Mouse (Mus musculus) myocyte (in vitro differentiated cells): Measurements from ENCODE around the gene Peak1.

Experiments
- CEBPB ChIP-seq: IDR thresholded peaks from 2 replicates; pipeline ENCODE4 v1.6.1; 2011; ENCODE audit warnings: mild to moderate bottlenecking, moderate library complexity; ENCODE audit not compliant: poor library complexity, insufficient read depth, severe bottlenecking
- E2F4 ChIP-seq: IDR thresholded peaks from one replicate; pipeline ENCODE4 v1.6.1; 2011; ENCODE audit warnings: mild to moderate bottlenecking, control low read depth, moderate library complexity; ENCODE audit not compliant: insufficient read depth
- MAX ChIP-seq: IDR thresholded peaks from one replicate; pipeline ENCODE4 v1.6.1; 2011; ENCODE audit warnings: low read depth, mild to moderate bottlenecking, control low read depth
- MYOD1 ChIP-seq, 3 experiments: IDR thresholded peaks; one replicate each; pipeline ENCODE4 v1.6.1; 2011; ENCODE audit warnings: control low read depth in 2 of 3, low read depth in 2 of 3, mild to moderate bottlenecking in 2 of 3, moderate library complexity in 1 of 3; ENCODE audit not compliant: insufficient read length in 2 of 3, control insufficient read depth in 1 of 3
- MYOG ChIP-seq, 3 experiments: IDR thresholded peaks; one replicate each; pipeline ENCODE4 v1.6.1; 2011; ENCODE audit warnings: control low read depth in 2 of 3, low read depth in 2 of 3, mild to moderate bottlenecking in 2 of 3; ENCODE audit not compliant: insufficient read length in 2 of 3, control insufficient read depth in 1 of 3, insufficient read depth in 1 of 3
- POLR2A ChIP-seq: IDR thresholded peaks from one replicate; pipeline ENCODE4 v1.6.1; 2011; ENCODE audit warnings: low read depth, mild to moderate bottlenecking, control low read depth, moderate library complexity; ENCODE audit not compliant: insufficient read length
- POLR2AphosphoS2 ChIP-seq: IDR thresholded peaks from one replicate; pipeline ENCODE4 v1.6.1; 2011; ENCODE audit warnings: low read depth, control low read depth; ENCODE audit not compliant: insufficient read length
- REST ChIP-seq: IDR thresholded peaks from one replicate; pipeline ENCODE4 v1.6.1; 2011; ENCODE audit warnings: mild to moderate bottlenecking, control low read depth, moderate library complexity; ENCODE audit not compliant: insufficient read depth, insufficient read length
- TCF12 ChIP-seq: IDR thresholded peaks from one replicate; pipeline ENCODE4 v1.6.1; 2011; ENCODE audit warnings: mild to moderate bottlenecking, control low read depth; ENCODE audit not compliant: poor library complexity, insufficient read depth, severe bottlenecking
- TCF3 ChIP-seq: IDR thresholded peaks from one replicate; pipeline ENCODE4 v1.6.1; 2011; ENCODE audit warnings: low read depth, control low read depth; ENCODE audit not compliant: insufficient read length
- USF1 ChIP-seq: IDR thresholded peaks from one replicate; pipeline ENCODE4 v1.6.1; 2011; ENCODE audit warnings: low read depth, mild to moderate bottlenecking, control low read depth, moderate library complexity

- TF ChIP-seq TCF12 (no peak), POLR2A (no peak), MYOD1 (IDR thresholded peaks at IDR 0.05; ENCODE audit: control insufficient read depth in 1 of 3, insufficient read length in 2 of 3, low read depth in 2 of 3) (no peak), POLR2AphosphoS2 (no peak), E2F4 (no peak), USF1 (no peak), MAX (no peak), MYOG (IDR thresholded peaks at IDR 0.05; ENCODE audit: control insufficient read depth in 1 of 3, insufficient read depth in 1 of 3, insufficient read length in 2 of 3, low read depth in 2 of 3) (no peak), TCF3 (no peak), REST (no peak), CEBPB (no peak)
Measured at GRCm38 (mm10) chr9:56304526-56304925, 113.3 kb downstream of the Peak1 start.
